Mouse (Mus musculus) ES-Bruce4 (cell line): ENCODE data around the gene Gm49337. TPM values are rescaled to one million over a fixed set of nuclear protein-coding genes. Genes with fewer than 3 reads are reported as not detected.

ENCODE experiments used
- H3K27ac ChIP-seq: 2 replicates; pipeline ENCODE4 v1.5.1; 2012; ENCODE audit warnings: low read length, inconsistent platforms; ENCODE audit not compliant: insufficient read depth
- H3K27me3 ChIP-seq: 2 replicates; pipeline ENCODE4 v1.6.1; 2012; ENCODE audit warnings: mild to moderate bottlenecking, low read length, inconsistent platforms; ENCODE audit not compliant: control insufficient read depth, poor library complexity, insufficient read depth, severe bottlenecking
- H3K36me3 ChIP-seq: 2 replicates; pipeline ENCODE4 v1.6.1; 2012; ENCODE audit warnings: inconsistent platforms, mild to moderate bottlenecking, low read length, moderate library complexity; ENCODE audit not compliant: control insufficient read depth, poor library complexity, insufficient read depth, severe bottlenecking
- H3K4me1 ChIP-seq: one replicate; pipeline ENCODE4 v1.8.1; 2011; ENCODE audit warnings: low read length; ENCODE audit not compliant: control insufficient read depth, insufficient read depth
- H3K4me3 ChIP-seq: 2 replicates; pipeline ENCODE4 v1.5.1; 2011; ENCODE audit warnings: low read depth, mild to moderate bottlenecking, low read length
- H3K9ac ChIP-seq: 2 replicates; pipeline ENCODE4 v1.6.1; 2012; ENCODE audit warnings: low read depth, mild to moderate bottlenecking, inconsistent platforms; ENCODE audit not compliant: poor library complexity, severe bottlenecking
- H3K9me3 ChIP-seq: replicated peaks from 2 replicates; pipeline ENCODE4 v1.6.1; 2012; ENCODE audit warnings: mild to moderate bottlenecking, low read length, inconsistent platforms; ENCODE audit not compliant: control insufficient read depth, poor library complexity, insufficient read depth, severe bottlenecking
- CTCF ChIP-seq: IDR thresholded peaks from one replicate; pipeline ENCODE4 v1.8.1; 2011; ENCODE audit warnings: low read depth, low read length
- EP300 ChIP-seq: IDR thresholded peaks from 2 replicates; pipeline ENCODE4 v1.6.1; 2011; ENCODE audit warnings: low read depth, low read length; ENCODE audit not compliant: insufficient read depth
- POLR2A ChIP-seq: IDR thresholded peaks from one replicate; pipeline ENCODE4 v1.8.1; 2011; ENCODE audit warnings: low read length; ENCODE audit not compliant: insufficient read depth
- polyA plus RNA-seq: library from polyadenylated mRNA; stranded (reverse); fragments of >200 nt; gene quantifications from 2 replicates; pipeline ENCODE4 v1.2.4, GENCODE M21; 2011; ENCODE audit warnings: low read depth; ENCODE audit not compliant: missing spikeins, insufficient read depth, insufficient read length

Gene Gm49337
- polyA plus RNA-seq, 1 experiment: not detected

DNA sequence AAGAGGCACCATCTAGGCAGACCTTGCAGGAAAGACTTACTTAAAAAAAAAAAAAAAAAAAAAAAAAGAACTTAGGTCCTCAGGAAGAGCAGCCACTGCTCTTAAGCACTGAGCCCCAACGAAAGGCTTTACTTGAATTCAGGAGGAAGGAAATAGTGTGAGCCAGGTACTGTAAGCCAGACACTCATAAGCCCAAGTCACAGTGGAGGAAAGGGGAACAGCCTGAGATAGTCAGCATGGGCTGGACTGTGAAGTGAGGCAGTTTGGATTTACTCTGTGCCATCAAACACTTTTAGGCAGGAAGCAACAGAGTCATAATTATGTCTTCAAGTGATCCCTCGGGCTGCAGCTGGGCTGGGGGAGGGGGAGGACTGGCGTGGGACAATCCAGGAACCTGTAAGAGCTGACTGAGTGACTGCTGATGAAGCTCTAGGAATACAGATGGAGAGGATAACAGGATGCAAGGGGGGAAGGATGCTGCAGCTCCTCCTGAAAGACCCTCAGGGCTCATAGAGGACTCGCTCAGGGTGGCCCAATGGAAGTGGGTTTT is 19.2 kb downstream of the Gm49337 start:
- Histone ChIP-seq H3K9me3 (no peaks in the 10 kb centered on the region), H3K9ac (no peak overlapping the region), H3K27me3 (no peaks in the 10 kb centered on the region), H3K27ac (no peak overlapping the region), H3K36me3 (no peaks in the 10 kb centered on the region), H3K4me3 (no peak overlapping the region), H3K4me1 (no peaks in the 10 kb centered on the region)
- TF ChIP-seq EP300: no peak

GRCm38 (mm10) chr4:116193583-116194383 is 20.6 kb downstream of the Gm49337 start:
- Histone ChIP-seq H3K9ac (no peak overlapping the region), H3K4me1 (no peaks in the 10 kb centered on the region), H3K4me3 (no peak overlapping the region), H3K27me3 (no peaks in the 10 kb centered on the region), H3K9me3 (no peaks in the 10 kb centered on the region), H3K27ac (no peak overlapping the region), H3K36me3 (no peaks in the 10 kb centered on the region)
- TF ChIP-seq EP300 (no peak), POLR2A (no peak), CTCF (no peak)

- Histone ChIP-seq H3K36me3 (no peaks in the 10 kb centered on the region), H3K9ac (no peak overlapping the region), H3K4me1 (no peaks in the 10 kb centered on the region), H3K9me3 (no peaks in the 10 kb centered on the region), H3K4me3 (no peak overlapping the region), H3K27me3 (no peaks in the 10 kb centered on the region), H3K27ac (no peak overlapping the region)
- TF ChIP-seq CTCF (no peak), EP300 (no peak), POLR2A (no peak)
These were observed 25.2 kb downstream of the Gm49337 start for GRCm38 (mm10) chr4:116198422-116198821.

DNA sequence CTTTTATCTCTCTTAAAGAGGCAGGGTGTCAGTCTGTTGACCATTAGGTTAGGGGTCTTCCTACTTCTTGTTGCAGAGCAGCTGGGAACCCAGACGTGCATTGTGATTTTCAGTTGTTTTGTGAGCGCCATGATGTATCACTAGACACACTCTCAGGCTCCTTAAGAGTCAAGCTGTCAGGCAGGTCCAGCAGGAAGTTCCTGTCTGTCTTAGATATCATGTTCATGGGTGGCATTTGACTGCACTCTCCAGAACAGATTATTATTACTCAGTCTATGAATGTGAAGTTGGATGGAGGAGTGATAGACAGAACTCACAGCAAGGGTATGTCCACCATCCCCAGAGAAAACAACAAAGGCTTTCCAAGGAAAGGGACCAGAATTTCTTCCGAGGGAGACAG is 31.2 kb downstream of the Gm49337 start:
- Histone ChIP-seq H3K27ac (no peak overlapping the region), H3K4me1 (no peaks in the 10 kb centered on the region), H3K36me3 (no peaks in the 10 kb centered on the region), H3K9ac (no peak overlapping the region), H3K4me3 (no peak overlapping the region), H3K9me3 (no peaks in the 10 kb centered on the region), H3K27me3 (no peaks in the 10 kb centered on the region)
- TF ChIP-seq EP300 (no peak), CTCF (no peak), POLR2A (no peak)

GRCm38 (mm10) chr4:116206531-116206930 is 33.3 kb downstream of the Gm49337 start:
- no peaks in the 10 kb centered on the region for H3K9me3 ChIP-seq
- H3K36me3 ChIP-seq: no peaks in the 10 kb centered on the region
- no peak overlapping the region for H3K27ac ChIP-seq
- no peaks in the 10 kb centered on the region for H3K27me3 ChIP-seq
- TF ChIP-seq POLR2A: no peak
- no peak for TF ChIP-seq EP300
- TF ChIP-seq CTCF: no peak
- H3K4me3 ChIP-seq: no peak overlapping the region
- H3K9ac ChIP-seq: no peak overlapping the region
- no peaks in the 10 kb centered on the region for H3K4me1 ChIP-seq

- H3K36me3 ChIP-seq: no peaks in the 10 kb centered on the region
- no peaks in the 10 kb centered on the region for H3K27me3 ChIP-seq
- TF ChIP-seq POLR2A (no peak), CTCF (no peak), EP300 (no peak)
- H3K9ac ChIP-seq: no peak overlapping the region
- H3K4me1 ChIP-seq: no peaks in the 10 kb centered on the region
- H3K9me3 ChIP-seq: no peaks in the 10 kb centered on the region
- H3K4me3 ChIP-seq: no peak overlapping the region
- H3K27ac ChIP-seq: no peak overlapping the region
These were observed 35.7 kb downstream of the Gm49337 start for GRCm38 (mm10) chr4:116208891-116209290.
